Mouse (Mus musculus) liver, embryonic 14.5 days (tissue): ENCODE data around the gene Mmachc.

Source experiments
- CTCF ChIP-seq: IDR thresholded peaks from 2 replicates; pipeline ENCODE4 v1.5.1; 2016; ENCODE audit warnings: antibody characterized with exemption, low read depth, control low read depth
- EP300 ChIP-seq: IDR thresholded peaks from 2 replicates; pipeline ENCODE4 v1.6.1; 2016; ENCODE audit warnings: antibody characterized with exemption, low read depth

- TF ChIP-seq EP300 = no peak
- TF ChIP-seq CTCF = no peak
Observed at GRCm38 (mm10) chr4:116707666-116708065, 540 bp downstream of the Mmachc start.
